Mouse (Mus musculus) hindbrain, embryonic 12.5 days (tissue): ENCODE results near the gene Ldb2. TPM values are rescaled to one million over a fixed set of nuclear protein-coding genes. Genes with fewer than 3 reads are reported as not detected.

Source experiments
- ATAC-seq: fragments of 200-750 bp; cut with Nextera tagmentation; 2 replicates; pipeline ENCODE4 v1.8.0; 2017; ENCODE audit warnings: moderate TSS enrichment; ENCODE audit not compliant: low FRiP score
- H3K27ac ChIP-seq: fragments of 300-500 bp; sonication (generic); 2 replicates; pipeline ENCODE4 v1.5.1; 2016; ENCODE audit warnings: mild to moderate bottlenecking
- H3K27me3 ChIP-seq: fragments of 300-500 bp; sonication (generic); 2 replicates; pipeline ENCODE4 v1.6.1; 2016; ENCODE audit warnings: mild to moderate bottlenecking
- H3K36me3 ChIP-seq: fragments of 300-500 bp; sonication (generic); 2 replicates; pipeline ENCODE4 v1.6.1; 2016; ENCODE audit warnings: mild to moderate bottlenecking
- H3K4me1 ChIP-seq: fragments of 300-500 bp; sonication (generic); 2 replicates; pipeline ENCODE4 v1.6.1; 2016
- H3K4me2 ChIP-seq: fragments of 300-500 bp; sonication (generic); replicated peaks from 2 replicates; pipeline ENCODE4 v1.6.1; 2016; ENCODE audit warnings: mild to moderate bottlenecking
- H3K4me3 ChIP-seq: fragments of 300-500 bp; sonication (generic); 2 replicates; pipeline ENCODE4 v1.5.1; 2016; ENCODE audit warnings: mild to moderate bottlenecking
- H3K9ac ChIP-seq: fragments of 300-500 bp; sonication (generic); 2 replicates; pipeline ENCODE4 v1.6.1; 2016; ENCODE audit warnings: mild to moderate bottlenecking, moderate library complexity
- H3K9me3 ChIP-seq: fragments of 300-500 bp; sonication (generic); replicated peaks from 2 replicates; pipeline ENCODE4 v1.6.1; 2016; ENCODE audit warnings: mild to moderate bottlenecking
- WGBS: fragments of 180-500 bp; shearing (Covaris S2); methylation state at CpG from one replicate; pipeline ENCODE4 v1.1.7; 2016; 5-methylcytosine and 5-hydroxymethylcytosine counted together
- polyA plus RNA-seq: library from polyadenylated mRNA; unstranded; fragments of >200 nt; fragmentation: Nextera tagmentation; extraction: Ambion mirVana; gene quantifications from 2 replicates; pipeline ENCODE4 v1.2.1, GENCODE M21; 2016

Gene Ldb2
- polyA plus RNA-seq, 1 experiment from 2014 or later: 27.0 TPM

GRCm38 (mm10) chr5:44498229-44498628, 301.3 kb downstream of the Ldb2 start:
- H3K9ac ChIP-seq: no peak overlapping the region
- H3K27me3 ChIP-seq: no peaks in the 10 kb centered on the region
- 0 out of 2 replicates have a peak, but pooled peaks cover 3% of the 10 kb centered on the region for H3K4me1 ChIP-seq
- 93% methylated on average over 1 of the region's 1 CpGs for WGBS
- no peak overlapping the region for H3K27ac ChIP-seq
- ATAC-seq: no peak
- H3K4me2 ChIP-seq: no peak overlapping the region
- no peaks in the 10 kb centered on the region for H3K9me3 ChIP-seq
- H3K36me3 ChIP-seq: no peaks in the 10 kb centered on the region
- no peak overlapping the region for H3K4me3 ChIP-seq

GRCm38 (mm10) chr5:44496854-44497253, 302.6 kb downstream of the Ldb2 start:
- WGBS: 84% methylated on average over 3 of the region's 3 CpGs
- H3K27ac ChIP-seq: no peak overlapping the region

GRCm38 (mm10) chr5:44495092-44495491, 304.4 kb downstream of the Ldb2 start:
- 0 out of 2 replicates have a peak, but pooled peaks cover 3% of the 10 kb centered on the region for H3K4me1 ChIP-seq
- H3K9me3 ChIP-seq: no peaks in the 10 kb centered on the region
- H3K27me3 ChIP-seq: no peaks in the 10 kb centered on the region
- WGBS: 78% methylated on average over 4 of the region's 4 CpGs
- no peak overlapping the region for H3K27ac ChIP-seq
- H3K4me2 ChIP-seq: no peak overlapping the region
- H3K9ac ChIP-seq: no peak overlapping the region
- H3K4me3 ChIP-seq: no peak overlapping the region
- ATAC-seq: no peak
- no peaks in the 10 kb centered on the region for H3K36me3 ChIP-seq

More at GRCm38 (mm10) chr5:44496854-44497253, 302.6 kb downstream of the Ldb2 start:
- H3K4me2 ChIP-seq: no peak overlapping the region
- H3K36me3 ChIP-seq: no peaks in the 10 kb centered on the region
- H3K9ac ChIP-seq: no peak overlapping the region
- no peaks in the 10 kb centered on the region for H3K27me3 ChIP-seq
- H3K9me3 ChIP-seq: no peaks in the 10 kb centered on the region
- H3K4me1 ChIP-seq: 0 out of 2 replicates have a peak, but pooled peaks cover 3% of the 10 kb centered on the region
- no peak for ATAC-seq
- no peak overlapping the region for H3K4me3 ChIP-seq

GRCm38 (mm10) chr5:44494133-44494532, 305.3 kb downstream of the Ldb2 start:
- ATAC-seq: no peak
- no peaks in the 10 kb centered on the region for H3K36me3 ChIP-seq
- 76% methylated on average over 9 of the region's 9 CpGs for WGBS
- H3K9me3 ChIP-seq: no peaks in the 10 kb centered on the region
- H3K27me3 ChIP-seq: no peaks in the 10 kb centered on the region
- no peak overlapping the region for H3K9ac ChIP-seq
- H3K27ac ChIP-seq: no peak overlapping the region
- 0 out of 2 replicates have a peak, but pooled peaks cover 3% of the 10 kb centered on the region for H3K4me1 ChIP-seq
- no peak overlapping the region for H3K4me2 ChIP-seq
- H3K4me3 ChIP-seq: no peak overlapping the region

- Histone ChIP-seq H3K27me3 (no peaks in the 10 kb centered on the region), H3K9me3 (no peaks in the 10 kb centered on the region)
- 88% methylated on average over 1 of the region's 1 CpGs for WGBS
Observed at GRCm38 (mm10) chr5:44491526-44491925, 308.0 kb downstream of the Ldb2 start.

GRCm38 (mm10) chr5:44490462-44490861, 309.0 kb downstream of the Ldb2 start:
- no peak overlapping the region for H3K4me3 ChIP-seq
- WGBS: 89% methylated on average over 6 of the region's 6 CpGs
- no peaks in the 10 kb centered on the region for H3K4me1 ChIP-seq
- no peaks in the 10 kb centered on the region for H3K9me3 ChIP-seq
- no peak overlapping the region for H3K27ac ChIP-seq
- H3K36me3 ChIP-seq: no peaks in the 10 kb centered on the region
- no peak overlapping the region for H3K4me2 ChIP-seq
- no peaks in the 10 kb centered on the region for H3K27me3 ChIP-seq
- ATAC-seq: no peak
- H3K9ac ChIP-seq: no peak overlapping the region

More at GRCm38 (mm10) chr5:44491526-44491925, 308.0 kb downstream of the Ldb2 start:
- H3K9ac ChIP-seq: no peak overlapping the region
- no peaks in the 10 kb centered on the region for H3K36me3 ChIP-seq
- no peaks in the 10 kb centered on the region for H3K4me1 ChIP-seq
- no peak for ATAC-seq
- H3K4me2 ChIP-seq: no peak overlapping the region
- no peak overlapping the region for H3K4me3 ChIP-seq
- no peak overlapping the region for H3K27ac ChIP-seq

GRCm38 (mm10) chr5:44483426-44484106, 315.9 kb downstream of the Ldb2 start:
- Histone ChIP-seq H3K27me3 (no peaks in the 10 kb centered on the region), H3K27ac (no peak overlapping the region), H3K4me1 (peaks cover 14% of the 10 kb centered on the region), H3K36me3 (no peaks in the 10 kb centered on the region), H3K9ac (no peak overlapping the region), H3K4me3 (no peak overlapping the region), H3K9me3 (no peaks in the 10 kb centered on the region), H3K4me2 (no peak overlapping the region)
- peak; percentile 89 for ATAC-seq
- 63% methylated on average over 11 of the region's 11 CpGs for WGBS

GRCm38 (mm10) chr5:44481406-44481805, 318.1 kb downstream of the Ldb2 start:
- 79% methylated on average over 4 of the region's 4 CpGs for WGBS
- Histone ChIP-seq H3K4me1 (peaks cover 14% of the 10 kb centered on the region), H3K9me3 (no peaks in the 10 kb centered on the region), H3K27ac (no peak overlapping the region), H3K36me3 (no peaks in the 10 kb centered on the region), H3K4me2 (no peak overlapping the region), H3K4me3 (no peak overlapping the region), H3K27me3 (no peaks in the 10 kb centered on the region), H3K9ac (no peak overlapping the region)
- ATAC-seq: no peak

GRCm38 (mm10) chr5:44476356-44476755, 323.1 kb downstream of the Ldb2 start:
- WGBS: 32% methylated on average over 4 of the region's 4 CpGs
- ATAC-seq: no peak
- H3K4me1 ChIP-seq: peaks cover 4% of the 10 kb centered on the region; the same call in 1 of the 2 replicates

GRCm38 (mm10) chr5:44475543-44475942, 323.9 kb downstream of the Ldb2 start:
- no peak overlapping the region for H3K4me3 ChIP-seq
- H3K9me3 ChIP-seq: no peaks in the 10 kb centered on the region
- no peaks in the 10 kb centered on the region for H3K36me3 ChIP-seq
- ATAC-seq: no peak
- no peaks in the 10 kb centered on the region for H3K27me3 ChIP-seq
- peaks cover 1% of the 10 kb centered on the region; the same call in 1 of the 2 replicates for H3K4me1 ChIP-seq
- no peak overlapping the region for H3K4me2 ChIP-seq
- 83% methylated on average over 1 of the region's 1 CpGs for WGBS
- H3K9ac ChIP-seq: no peak overlapping the region
- no peak overlapping the region for H3K27ac ChIP-seq

More at GRCm38 (mm10) chr5:44476356-44476755, 323.1 kb downstream of the Ldb2 start:
- Histone ChIP-seq H3K27me3 (no peaks in the 10 kb centered on the region), H3K27ac (no peak overlapping the region), H3K36me3 (no peaks in the 10 kb centered on the region), H3K9ac (no peak overlapping the region), H3K4me3 (no peak overlapping the region), H3K9me3 (no peaks in the 10 kb centered on the region), H3K4me2 (no peak overlapping the region)

GRCm38 (mm10) chr5:44473857-44474762, 325.4 kb downstream of the Ldb2 start:
- no peak overlapping the region for H3K4me3 ChIP-seq
- ATAC-seq: peak; percentile 79
- H3K36me3 ChIP-seq: no peaks in the 10 kb centered on the region
- H3K27ac ChIP-seq: no peak overlapping the region
- no peak overlapping the region for H3K9ac ChIP-seq
- 76% methylated on average over 10 of the region's 10 CpGs for WGBS
- H3K4me2 ChIP-seq: no peak overlapping the region
- H3K4me1 ChIP-seq: no peaks in the 10 kb centered on the region
- no peaks in the 10 kb centered on the region for H3K9me3 ChIP-seq
- no peaks in the 10 kb centered on the region for H3K27me3 ChIP-seq

- no peak overlapping the region for H3K4me3 ChIP-seq
- 75% methylated on average over 4 of the region's 4 CpGs for WGBS
- H3K4me2 ChIP-seq: no peak overlapping the region
- H3K4me1 ChIP-seq: no peaks in the 10 kb centered on the region
- no peak overlapping the region for H3K27ac ChIP-seq
- H3K27me3 ChIP-seq: no peaks in the 10 kb centered on the region
- ATAC-seq: no peak
- no peak overlapping the region for H3K9ac ChIP-seq
- H3K36me3 ChIP-seq: no peaks in the 10 kb centered on the region
- H3K9me3 ChIP-seq: no peaks in the 10 kb centered on the region
Observed at GRCm38 (mm10) chr5:44465238-44465637, 334.2 kb downstream of the Ldb2 start.
